Mouse (Mus musculus): ENCODE data around the gene 4833439L19Rik.

DNA sequence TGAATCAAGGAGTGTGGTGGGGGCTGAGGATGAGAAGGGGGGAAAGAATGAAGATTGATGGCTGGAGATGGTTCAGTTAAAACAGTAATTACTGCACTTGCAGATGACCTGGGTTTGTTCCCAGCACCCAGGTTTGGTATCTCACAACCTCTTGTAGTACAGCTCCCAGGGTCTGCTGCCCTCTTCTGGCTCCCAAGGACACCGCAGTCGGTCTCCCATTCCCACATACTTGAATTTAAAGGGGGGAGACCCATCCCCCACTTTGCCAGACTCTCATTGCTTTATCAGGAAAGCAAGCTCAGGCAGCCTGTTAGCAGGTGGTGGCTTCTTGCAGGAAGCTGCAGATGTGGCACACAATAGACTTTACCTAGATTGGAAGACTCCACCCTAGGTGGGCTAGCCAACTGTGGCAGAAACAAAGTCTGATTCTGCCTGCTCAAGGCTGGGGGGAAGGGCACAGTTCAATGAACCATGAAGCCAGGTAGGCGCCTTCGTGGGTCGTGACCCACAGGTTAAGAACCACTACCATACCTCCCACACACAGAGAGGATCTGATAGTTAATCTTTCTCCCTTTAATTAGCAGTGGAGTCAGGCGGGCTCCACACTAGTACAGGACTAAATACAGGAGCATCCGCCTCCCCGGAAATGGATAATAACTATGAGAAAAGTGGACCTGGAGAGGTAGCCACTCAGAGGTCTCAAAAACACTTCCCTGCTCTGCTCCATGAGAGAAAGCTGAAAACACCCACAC is 535 bp upstream of the 4833439L19Rik start:
- TF ChIP-seq TAL1 (IDR thresholded peaks at IDR 0.05; ENCODE audit: low read length): no peak
- no peak for TF ChIP-seq GATA1 (IDR thresholded peaks at IDR 0.05; ENCODE audit: low read length)
